Mouse (Mus musculus) left cerebral cortex, adult 18-20 months (tissue): ENCODE data around the gene Neurl2. TPM values are rescaled to one million over a fixed set of nuclear protein-coding genes. Genes with fewer than 3 reads are reported as not detected.

Experiments
- DNase-seq, 2 experiments: peaks; one replicate each; pipeline ENCODE4 v3.0.0; 2021 to 2022; ENCODE audit warnings: low spot score in 2 of 2, mixed read lengths in 1 of 2
- total RNA-seq, 2 experiments: library from RNA; stranded (reverse); gene quantifications; 2 replicates each; pipeline ENCODE4 v1.2.3; 2021

Neurl2 gene
- total RNA-seq, 2 experiments from 2014 or later, result 3.1 TPM

DNA sequence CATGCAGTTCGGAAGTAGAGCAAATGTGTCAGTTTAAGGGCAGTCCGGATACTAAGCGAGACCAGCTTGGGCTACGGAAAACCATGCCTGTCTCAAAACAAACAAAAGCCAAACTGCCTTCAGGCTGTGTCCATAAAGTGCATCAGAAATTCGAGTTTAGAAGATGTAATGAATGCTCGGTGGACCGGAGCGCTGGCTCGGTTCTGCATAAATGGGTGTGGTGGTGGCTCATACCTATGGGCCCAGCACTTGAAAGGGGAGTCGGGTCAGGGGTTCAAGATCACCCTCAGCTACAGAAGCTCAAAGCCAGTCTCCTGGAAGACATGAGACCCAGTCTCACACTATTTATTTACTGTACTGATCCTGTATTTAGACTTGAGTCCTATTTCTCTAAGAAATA lies 45.5 kb downstream of the Neurl2 start:
- no peak for DNase-seq

DNA sequence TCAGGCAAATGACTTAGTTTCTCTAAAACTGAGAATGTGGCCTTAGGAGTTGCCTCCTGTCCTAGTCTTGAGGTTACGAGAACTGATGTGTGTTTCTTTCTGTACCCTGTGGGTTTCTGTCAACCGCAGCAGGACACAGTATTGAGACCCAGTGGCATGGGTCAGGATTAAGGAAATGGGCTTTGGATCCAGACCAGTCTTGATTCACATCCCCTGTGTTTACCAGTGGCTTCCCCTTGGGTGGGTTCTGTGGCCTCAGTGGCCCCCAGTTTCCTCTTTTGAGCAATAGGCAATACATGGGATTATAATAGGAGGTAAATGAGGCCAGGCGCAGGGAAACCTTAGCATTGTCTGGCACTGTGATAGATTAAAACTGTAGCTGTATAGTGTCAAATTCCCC lies 46.2 kb downstream of the Neurl2 start:
- DNase-seq, result no peak

DNA sequence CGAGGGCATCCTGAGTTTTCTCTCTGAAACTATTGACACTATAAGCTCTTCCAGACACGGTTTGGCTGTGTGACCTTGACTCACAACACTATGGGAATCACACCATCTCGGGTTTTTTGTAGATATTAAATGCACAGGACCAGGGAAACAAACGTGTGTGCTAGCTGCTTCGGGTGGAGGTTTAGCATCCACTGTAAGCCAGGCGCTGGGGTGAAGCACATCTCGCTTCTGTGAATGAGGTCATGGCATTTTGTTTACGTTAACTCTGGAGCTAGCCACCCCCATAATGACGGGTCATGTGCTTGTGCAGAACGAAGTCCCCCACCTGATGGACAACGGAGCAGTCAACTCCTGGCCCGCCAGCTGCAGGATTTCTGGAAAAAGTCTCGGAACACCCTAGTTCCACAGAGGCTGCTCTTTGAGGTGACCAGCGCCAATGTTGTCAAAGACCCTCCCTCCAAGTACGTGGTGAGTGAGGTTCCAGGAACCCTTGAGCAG lies 46.8 kb downstream of the Neurl2 start:
- no peak for DNase-seq

DNA sequence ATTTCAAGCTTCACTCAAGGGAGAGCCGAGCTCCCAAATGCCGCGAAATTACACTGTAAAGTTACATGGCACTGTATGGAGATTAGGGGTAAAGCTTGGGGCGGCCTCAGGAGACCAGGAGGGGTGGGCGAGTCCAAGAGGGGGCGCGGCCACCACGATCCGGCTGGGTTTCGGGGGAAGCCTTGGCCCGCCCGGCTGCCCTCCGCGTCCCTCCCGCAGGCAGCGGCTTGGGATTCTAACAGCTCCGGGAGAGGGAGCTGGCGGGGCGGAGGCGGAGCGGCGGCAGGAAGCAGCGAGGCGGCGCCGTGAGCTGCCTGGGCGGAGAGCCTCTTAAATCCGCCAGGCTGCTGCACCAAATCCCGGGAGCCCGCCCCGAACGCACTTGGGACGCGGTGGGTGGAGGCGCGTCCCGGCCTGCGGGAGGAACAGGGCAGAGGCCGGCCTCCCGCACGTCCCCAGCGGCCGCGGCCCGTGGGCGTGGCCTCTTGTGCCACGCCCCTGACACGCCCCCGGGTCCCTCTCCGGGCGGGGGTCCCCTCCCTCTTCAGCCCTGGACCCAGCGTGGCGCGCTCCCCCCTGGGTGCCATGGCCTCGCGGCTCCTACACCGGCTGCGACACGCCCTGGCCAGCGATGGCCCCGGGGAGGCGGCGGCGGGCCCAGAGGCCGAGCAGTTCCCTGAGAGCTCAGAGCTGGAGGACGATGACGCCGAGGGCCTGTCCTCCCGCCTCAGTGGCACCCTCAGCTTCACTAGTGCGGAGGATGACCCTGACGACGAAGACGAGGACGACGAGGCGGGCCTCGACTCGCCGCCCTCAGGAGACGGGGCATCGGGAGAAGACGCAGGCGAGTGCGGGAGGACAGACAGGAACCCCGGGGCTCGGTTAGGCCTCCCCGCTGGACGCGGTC lies 47.5 kb downstream of the Neurl2 start, which contains the start of gene Snx21:
Snx21 (plus strand) TSS at position 343 of the 907 bp plus-strand sequence.
- peak; percentile 83 to 86 for DNase-seq

DNA sequence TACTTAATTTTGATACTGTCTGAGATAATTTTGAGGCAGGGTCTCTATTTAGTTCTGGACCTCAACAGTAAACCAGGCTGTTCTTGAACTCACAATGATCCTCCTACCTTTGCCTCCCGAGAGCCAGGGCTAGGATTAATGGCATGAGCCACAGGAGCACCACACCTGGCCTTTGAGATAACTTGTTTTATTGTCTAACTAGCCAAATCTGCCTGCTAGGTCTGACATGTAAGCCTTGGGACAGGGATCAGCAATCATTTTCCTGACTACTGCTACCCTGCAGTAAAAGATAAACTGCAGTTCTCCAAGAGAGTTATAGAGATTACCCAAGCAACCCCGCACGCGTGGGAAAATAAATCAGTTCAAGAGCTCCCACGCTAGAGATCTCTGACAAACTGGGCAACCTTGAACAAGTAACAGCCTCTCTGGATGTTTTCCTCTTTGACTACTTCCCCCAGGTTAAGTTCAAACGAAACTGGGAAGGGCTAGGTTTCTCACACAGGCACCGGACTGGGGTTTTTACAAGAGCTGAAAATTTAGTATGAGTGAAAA lies 48.3 kb downstream of the Neurl2 start:
- DNase-seq, result no peak

DNA sequence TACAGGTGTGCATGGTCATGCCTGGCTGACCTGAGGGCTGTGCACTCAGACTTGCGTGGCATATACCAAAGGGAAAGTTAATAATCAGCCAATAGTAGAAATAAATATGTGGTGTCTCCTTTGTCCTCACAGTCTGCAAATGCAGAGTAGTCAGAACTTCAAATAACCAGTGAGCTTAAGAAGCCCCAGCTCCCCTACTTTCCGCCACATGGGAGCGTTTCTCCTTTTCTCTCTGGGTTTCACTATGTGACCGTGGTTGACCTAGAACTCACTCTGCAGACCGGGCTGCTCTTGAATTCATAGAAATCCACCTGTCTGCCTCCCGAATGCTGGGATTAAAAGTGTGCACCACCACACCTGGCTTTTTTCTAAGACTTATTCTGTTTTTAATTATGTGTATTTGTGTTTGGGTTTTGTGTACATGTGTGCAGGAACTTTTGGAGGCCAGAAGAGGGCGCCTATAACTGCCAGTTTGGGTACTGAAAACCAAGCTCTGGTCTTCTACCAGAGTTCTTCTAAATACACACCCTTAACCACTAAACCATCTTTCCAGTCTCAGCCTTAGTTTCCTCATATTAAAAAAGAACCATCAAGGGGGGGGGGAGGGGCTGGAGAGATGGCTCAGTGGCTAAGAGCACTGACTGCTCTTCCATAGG lies 49.2 kb downstream of the Neurl2 start:
- DNase-seq, result no peak

DNA sequence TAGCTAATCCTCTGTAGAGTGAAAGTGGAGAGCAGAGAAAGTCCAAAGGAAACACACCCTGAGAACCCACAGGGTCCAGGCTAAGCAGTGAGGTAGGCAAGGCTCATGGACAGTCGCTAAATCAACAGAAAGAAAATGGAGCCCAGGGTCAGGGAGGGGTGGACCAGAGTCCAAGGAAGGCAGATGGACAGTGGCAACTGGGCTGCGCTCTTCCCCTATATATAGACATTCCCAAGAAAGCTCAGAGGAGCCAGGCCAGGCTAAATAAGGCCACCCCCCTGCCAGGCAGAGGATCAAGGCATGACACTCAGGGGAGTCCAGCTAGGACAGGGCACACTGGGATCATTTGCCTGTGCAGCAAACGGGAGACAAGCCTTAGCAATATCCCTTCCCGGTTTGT lies 51.4 kb downstream of the Neurl2 start:
- DNase-seq, result no peak

Other genes with a start within 250 kb of the Neurl2 start
- gene Wfdc6a, start 248.0 kb downstream of the Neurl2 start, total RNA-seq, result not detected
- gene Eppin, start 239.9 kb downstream of the Neurl2 start, total RNA-seq, result not detected
- gene Wfdc6b, start 219.9 kb downstream of the Neurl2 start, total RNA-seq, result not detected
- gene Wfdc8, start 219.8 kb downstream of the Neurl2 start, total RNA-seq, result not detected
- not detected for gene Wfdc16, start 194.7 kb downstream of the Neurl2 start, total RNA-seq
- gene Wfdc10, start 177.4 kb downstream of the Neurl2 start, total RNA-seq, result not detected
- not detected for gene Wfdc9, start 176.9 kb downstream of the Neurl2 start, total RNA-seq
- not detected for gene Wfdc11, start 159.4 kb downstream of the Neurl2 start, total RNA-seq
- gene Wfdc13, start 148.3 kb downstream of the Neurl2 start, total RNA-seq, result not detected
- not detected for gene Spint4, start 135.0 kb downstream of the Neurl2 start, total RNA-seq
- gene Spint5, start 118.2 kb downstream of the Neurl2 start, total RNA-seq, result not detected
- gene Wfdc3, start 87.5 kb downstream of the Neurl2 start, total RNA-seq, result 1 to 10 TPM; 1.3 to 1.5 TPM
- 10 to 100 TPM; 34.5 to 37.5 TPM for gene Dnttip1, start 87.5 kb downstream of the Neurl2 start, total RNA-seq
- gene Ube2c, start 63.6 kb downstream of the Neurl2 start, total RNA-seq, result not detected
- gene Tnnc2, start 53.5 kb downstream of the Neurl2 start, total RNA-seq, result 1 to 10 TPM; 1.7 TPM
- 10 to 100 TPM; 52.9 to 57.0 TPM for gene Snx21, start 47.6 kb downstream of the Neurl2 start, total RNA-seq
- 10 to 100 TPM; 25.5 to 26.1 TPM for gene Acot8, start 28.6 kb downstream of the Neurl2 start, total RNA-seq
- 10 to 100 TPM; 10.1 to 10.2 TPM for gene Zswim3, start 28.4 kb downstream of the Neurl2 start, total RNA-seq
- gene Zswim1, start 10.8 kb downstream of the Neurl2 start, total RNA-seq, result 10 to 100 TPM; 23.2 to 25.2 TPM
- not detected for gene Spata25, start 4.9 kb downstream of the Neurl2 start, total RNA-seq
- 10 to 100 TPM; 93.1 to 93.6 TPM for gene Ctsa, start 583 bp downstream of the Neurl2 start, total RNA-seq
- gene Pltp, start 24.3 kb upstream of the Neurl2 start, total RNA-seq, result 10 to 100 TPM; 90.7 to 93.5 TPM
- 10 to 100 TPM; 40.6 to 46.1 TPM for gene Pcif1, start 45.8 kb upstream of the Neurl2 start, total RNA-seq
- gene Zfp335, start 78.3 kb upstream of the Neurl2 start, total RNA-seq, result 10 to 100 TPM; 25.0 to 25.1 TPM
- 1 to 10 TPM; 2.0 to 2.1 TPM for gene Mmp9, start 107.3 kb upstream of the Neurl2 start, total RNA-seq
- gene Slc12a5, start 127.3 kb upstream of the Neurl2 start, total RNA-seq, result 100 to 1,000 TPM; 538 to 565 TPM
- gene Ncoa5, start 201.4 kb upstream of the Neurl2 start, total RNA-seq, result 10 to 100 TPM; 53.4 to 56.8 TPM
- gene Cd40, start 222.2 kb upstream of the Neurl2 start, total RNA-seq, result under 1 TPM; 0.44 to 0.80 TPM